Mouse (Mus musculus) 3134 (cell line): ENCODE measurements around the gene Muc5b.
A peak's percentile ranks its signal among the peaks of the same experiment; 100 is the strongest.
"Not testable (repeated sequence)": the region's sequence is repeated elsewhere in the genome, so short reads cannot be mapped to it uniquely, and the experiment has no call there.

Source experiments
- DNase-seq: peaks from one replicate; pipeline ENCODE4 v3.0.0-alpha.2; 2011; ENCODE audit warnings: low spot score; ENCODE audit not compliant: insufficient read length; ENCODE audit errors: extremely low read depth

Muc5b gene

GRCm38 (mm10) chr7:141838779-141839178, at the start of gene Muc5b:
Gene Muc5b (plus strand): TSS chr7:141839070.
- DNase-seq: no peak

GRCm38 (mm10) chr7:141794251-141794650, 44.6 kb upstream of the Muc5b start:
- no peak for DNase-seq

- no peak for DNase-seq
Observed at GRCm38 (mm10) chr7:141803206-141803605, 35.7 kb upstream of the Muc5b start.

- DNase-seq: no peak
Observed at GRCm38 (mm10) chr7:141805384-141805783, 33.5 kb upstream of the Muc5b start.

- DNase-seq: not testable (repeated sequence)
Observed at GRCm38 (mm10) chr7:141807823-141808222, 31.0 kb upstream of the Muc5b start.

GRCm38 (mm10) chr7:141809933-141810332, 28.9 kb upstream of the Muc5b start:
- not testable (repeated sequence) for DNase-seq

GRCm38 (mm10) chr7:141813321-141813720, 25.5 kb upstream of the Muc5b start:
- DNase-seq: peak; percentile 29

- DNase-seq: peak; percentile 41
Observed at GRCm38 (mm10) chr7:141815361-141815760, 23.5 kb upstream of the Muc5b start.

- peak; percentile 47 for DNase-seq
Observed at GRCm38 (mm10) chr7:141817355-141818075, 21.4 kb upstream of the Muc5b start.

GRCm38 (mm10) chr7:141818267-141818666, 20.6 kb upstream of the Muc5b start:
- DNase-seq: no peak

- no peak for DNase-seq
Observed at GRCm38 (mm10) chr7:141822582-141823261, 16.1 kb upstream of the Muc5b start.

- DNase-seq: no peak
Observed at GRCm38 (mm10) chr7:141823699-141824098, 15.2 kb upstream of the Muc5b start.

- DNase-seq: no peak
Observed at GRCm38 (mm10) chr7:141824398-141824797, 14.5 kb upstream of the Muc5b start.

GRCm38 (mm10) chr7:141835941-141836340, 2.9 kb upstream of the Muc5b start:
- peak; percentile 68 for DNase-seq

GRCm38 (mm10) chr7:141836423-141836822, 2.4 kb upstream of the Muc5b start:
- DNase-seq: no peak

- no peak for DNase-seq
Observed at GRCm38 (mm10) chr7:141840354-141840753, 1.5 kb downstream of the Muc5b start.

GRCm38 (mm10) chr7:141861046-141861445, 22.2 kb downstream of the Muc5b start:
- no peak for DNase-seq

- DNase-seq: no peak
Observed at GRCm38 (mm10) chr7:141869644-141870043, 30.8 kb downstream of the Muc5b start.

- DNase-seq: no peak
Observed at GRCm38 (mm10) chr7:141870553-141870952, 31.7 kb downstream of the Muc5b start.

GRCm38 (mm10) chr7:141874891-141875290, 36.0 kb downstream of the Muc5b start:
- DNase-seq: no peak

- no peak for DNase-seq
Observed at GRCm38 (mm10) chr7:141878813-141879212, 39.9 kb downstream of the Muc5b start.

- no peak for DNase-seq
Observed at GRCm38 (mm10) chr7:141892151-141892550, 53.3 kb downstream of the Muc5b start.
